Mouse (Mus musculus) E14TG2a.4 (cell line): Measurements from ENCODE around the gene Foxo6.
A peak's percentile ranks its signal among the peaks of the same experiment; 100 is the strongest.

Experiments
- H3K27me3 ChIP-seq: 2 replicates; pipeline ENCODE4 v1.6.1; 2014; ENCODE audit warnings: low read length, control low read depth; ENCODE audit not compliant: insufficient read depth
- H3K36me3 ChIP-seq: 2 replicates; pipeline ENCODE4 v1.6.1; 2014; ENCODE audit warnings: low read length, control low read depth; ENCODE audit not compliant: insufficient read depth
- H3K4me1 ChIP-seq: replicated peaks from 2 replicates; pipeline ENCODE4 v1.6.1; 2014; ENCODE audit warnings: low read depth, low read length, control low read depth
- H3K4me3 ChIP-seq: replicated peaks from 2 replicates; pipeline ENCODE4 v1.5.1; 2014; ENCODE audit warnings: mild to moderate bottlenecking, low read length
- H3K9me3 ChIP-seq: 2 replicates; pipeline ENCODE4 v1.6.1; 2014; ENCODE audit warnings: low read length, control low read depth
- CTCF ChIP-seq: conservative IDR thresholded peaks from 2 replicates; pipeline ENCODE4 v1.5.1; 2014; ENCODE audit warnings: low read length
- NANOG ChIP-seq: IDR thresholded peaks from 2 replicates; pipeline ENCODE4 v1.6.1; 2014; ENCODE audit warnings: borderline replicate concordance, low read length, mixed read lengths
- POU5F1 ChIP-seq: IDR thresholded peaks from 2 replicates; pipeline ENCODE4 v1.6.1; 2014; ENCODE audit warnings: low read length, borderline replicate concordance

Foxo6 gene

DNA sequence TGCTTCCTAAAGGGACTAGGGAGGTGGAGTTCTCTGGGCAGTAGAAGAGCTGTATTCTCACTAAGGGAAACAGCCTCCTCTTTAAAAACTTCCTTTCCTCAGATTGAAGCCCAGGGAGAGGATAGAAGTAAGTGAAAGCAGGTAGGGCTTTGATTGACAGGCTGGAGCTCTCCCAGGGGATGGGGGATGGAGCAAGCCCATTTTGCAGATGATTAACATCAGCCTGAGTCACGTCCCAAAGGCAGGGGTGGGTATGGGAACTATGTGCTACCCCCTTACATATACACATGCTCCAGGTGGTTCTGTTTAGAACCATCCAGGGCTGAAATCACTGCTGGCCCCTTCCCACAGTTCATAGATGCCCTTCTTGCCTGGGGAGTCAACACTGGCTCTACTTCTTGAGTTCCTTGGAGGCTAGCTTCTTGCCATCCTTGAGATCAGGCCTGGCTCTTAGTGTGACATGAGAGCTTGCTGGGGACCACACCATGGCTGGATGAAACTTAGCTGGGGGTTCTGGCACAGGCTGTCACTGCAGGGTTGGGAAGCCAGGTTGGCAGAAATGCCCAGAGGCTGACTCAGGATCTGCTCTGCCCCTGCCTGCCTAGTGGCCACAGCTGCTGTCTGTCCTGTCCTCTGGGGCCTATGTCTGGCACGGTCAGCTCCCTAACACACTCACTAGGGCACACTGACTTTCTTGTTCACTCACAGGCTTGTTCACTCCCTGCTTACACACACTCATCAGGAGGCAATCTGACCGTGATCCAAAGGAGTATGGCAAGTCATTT lies 2.2 kb upstream of the Foxo6 start:
- TF ChIP-seq POU5F1 (no peak), CTCF (no peak), NANOG (no peak)
- H3K4me3 ChIP-seq, result no peak overlapping the region

DNA sequence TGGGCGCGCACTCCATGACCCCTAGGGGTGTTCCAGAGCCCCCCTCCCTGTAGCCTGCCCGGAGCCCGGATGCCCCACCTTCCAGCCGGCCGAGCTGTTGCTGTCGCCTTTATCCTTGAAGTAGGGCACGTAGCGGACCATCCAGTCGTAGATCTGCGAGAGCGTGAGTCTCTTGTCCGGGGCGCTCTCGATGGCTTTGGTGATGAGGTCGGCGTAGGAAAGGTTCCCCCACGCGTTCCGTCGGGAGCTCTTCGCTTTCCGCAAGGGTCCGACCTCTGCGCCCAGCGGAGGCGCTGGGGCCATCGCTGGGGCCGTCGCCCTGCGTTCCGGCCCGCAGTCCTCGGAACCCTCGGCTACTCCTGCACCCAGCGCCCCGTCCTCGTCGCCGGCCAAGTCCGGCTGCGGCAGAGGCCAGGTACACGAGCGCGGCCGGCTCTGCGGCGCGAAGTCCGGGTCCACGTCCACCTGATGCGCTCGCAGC lies 348 bp downstream of the Foxo6 start:
- Histone ChIP-seq H3K9me3 (no peaks in the 10 kb centered on the region), H3K36me3 (no peaks in the 10 kb centered on the region), H3K4me1 (peaks cover 57% of the 10 kb centered on the region), H3K27me3 (peaks cover 70% of the 10 kb centered on the region), H3K4me3 (peak overlapping the region; percentile 89)
- TF ChIP-seq POU5F1, result no peak
- TF ChIP-seq CTCF, result no peak
- TF ChIP-seq NANOG, result no peak

More for the DNA sequence above, 2.2 kb upstream of the Foxo6 start:
- Histone ChIP-seq H3K36me3 (no peaks in the 10 kb centered on the region), H3K4me1 (peaks cover 36% of the 10 kb centered on the region), H3K27me3 (peaks cover 64% of the 10 kb centered on the region), H3K9me3 (no peaks in the 10 kb centered on the region)

DNA sequence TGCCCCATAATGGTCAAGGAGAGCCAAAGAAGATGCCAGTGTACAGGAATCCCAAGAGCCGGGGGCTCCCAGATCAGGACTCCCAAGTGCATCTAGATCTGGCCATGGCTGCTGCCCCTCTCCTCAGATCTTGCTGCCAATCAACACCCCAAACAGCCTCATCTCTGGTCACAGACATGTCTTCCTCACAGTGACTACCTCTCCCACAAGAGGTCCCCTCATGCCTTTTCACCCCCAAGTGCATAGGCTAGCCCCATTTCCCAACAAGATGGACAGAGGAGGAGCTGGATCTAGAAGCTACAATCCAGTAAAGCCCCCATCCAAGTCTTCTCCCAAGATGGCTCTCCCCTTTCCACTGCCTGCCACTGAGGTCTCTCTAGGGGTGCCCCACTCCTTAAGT lies 1.4 kb downstream of the Foxo6 start:
- TF ChIP-seq NANOG, result no peak
- no peak for TF ChIP-seq CTCF
- TF ChIP-seq POU5F1, result no peak
- Histone ChIP-seq H3K9me3 (no peaks in the 10 kb centered on the region), H3K27me3 (peaks cover 72% of the 10 kb centered on the region), H3K36me3 (no peaks in the 10 kb centered on the region), H3K4me1 (peaks cover 67% of the 10 kb centered on the region), H3K4me3 (no peak overlapping the region)

DNA sequence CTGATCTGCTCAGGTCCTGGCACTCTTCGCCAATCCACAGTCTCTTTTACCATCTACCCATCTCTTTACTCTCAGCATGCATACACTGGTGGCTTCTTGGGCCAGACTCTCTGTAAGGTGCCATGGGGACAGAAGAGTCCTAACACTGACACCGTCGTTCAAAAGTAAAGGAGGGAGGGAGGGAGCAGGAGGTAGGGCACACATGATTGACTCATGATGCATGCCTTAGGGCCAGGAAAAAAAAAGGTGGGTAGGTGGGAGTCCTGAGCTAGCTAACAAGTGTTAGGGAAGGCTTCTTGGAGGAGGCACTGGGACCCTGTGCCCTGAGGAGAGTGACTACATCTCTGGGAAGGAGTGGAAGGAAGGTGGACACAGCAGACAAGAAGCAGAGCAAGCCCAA lies 1.9 kb downstream of the Foxo6 start:
- H3K4me1 ChIP-seq, result peaks cover 67% of the 10 kb centered on the region
- no peak overlapping the region for H3K4me3 ChIP-seq
- H3K27me3 ChIP-seq, result peaks cover 72% of the 10 kb centered on the region
- no peak for TF ChIP-seq NANOG
- TF ChIP-seq POU5F1, result no peak
- TF ChIP-seq CTCF, result no peak
- no peaks in the 10 kb centered on the region for H3K36me3 ChIP-seq
- H3K9me3 ChIP-seq, result no peaks in the 10 kb centered on the region

DNA sequence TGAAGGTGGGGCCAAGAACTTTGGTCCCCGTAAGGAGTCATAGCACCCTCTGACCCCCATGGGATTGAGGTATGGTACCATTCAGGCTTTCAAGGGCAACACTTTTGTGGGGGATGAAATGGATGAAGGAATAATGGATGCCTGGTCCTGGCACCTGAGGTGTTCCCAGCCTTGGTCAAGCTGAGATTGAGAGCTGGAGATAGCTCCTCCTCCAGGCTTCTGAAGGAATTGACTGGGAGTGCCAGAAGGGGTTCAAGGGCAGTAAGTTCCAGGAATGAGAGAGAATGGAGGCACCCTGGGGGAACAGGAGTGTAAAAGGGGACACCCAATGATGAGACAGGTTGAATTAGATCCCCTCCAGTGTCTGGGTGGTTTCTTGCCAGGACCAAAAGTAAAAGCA lies 3.0 kb downstream of the Foxo6 start:
- Histone ChIP-seq H3K9me3 (no peaks in the 10 kb centered on the region), H3K36me3 (no peaks in the 10 kb centered on the region), H3K4me3 (no peak overlapping the region), H3K4me1 (peaks cover 70% of the 10 kb centered on the region), H3K27me3 (peaks cover 69% of the 10 kb centered on the region)
- TF ChIP-seq NANOG (no peak), CTCF (peak; percentile 38)

DNA sequence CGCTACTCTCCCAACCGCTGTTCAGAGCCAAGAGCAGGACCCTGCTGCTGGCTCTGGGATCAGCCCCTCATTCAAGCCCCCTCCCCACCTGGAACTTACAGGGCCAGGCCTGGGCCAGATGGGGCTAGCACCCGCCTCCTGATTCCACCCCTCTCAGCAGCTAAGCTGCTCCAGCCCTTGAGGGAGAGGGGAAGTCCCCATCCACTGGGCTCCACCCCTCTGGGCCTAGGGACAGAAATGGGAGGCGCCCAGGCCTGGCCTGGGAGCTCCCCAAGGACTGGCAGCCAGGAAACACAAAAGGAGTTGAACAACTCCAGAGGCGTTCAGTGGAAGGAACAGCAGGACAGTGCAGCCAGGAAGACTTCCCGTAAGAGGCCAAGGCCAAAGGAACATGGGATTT lies 4.0 kb downstream of the Foxo6 start:
- Histone ChIP-seq H3K36me3 (no peaks in the 10 kb centered on the region), H3K9me3 (no peaks in the 10 kb centered on the region), H3K4me1 (peaks cover 74% of the 10 kb centered on the region), H3K4me3 (peak overlapping the region; percentile 80), H3K27me3 (peaks cover 66% of the 10 kb centered on the region)
- TF ChIP-seq NANOG, result no peak
- TF ChIP-seq POU5F1, result no peak
- TF ChIP-seq CTCF, result no peak

DNA sequence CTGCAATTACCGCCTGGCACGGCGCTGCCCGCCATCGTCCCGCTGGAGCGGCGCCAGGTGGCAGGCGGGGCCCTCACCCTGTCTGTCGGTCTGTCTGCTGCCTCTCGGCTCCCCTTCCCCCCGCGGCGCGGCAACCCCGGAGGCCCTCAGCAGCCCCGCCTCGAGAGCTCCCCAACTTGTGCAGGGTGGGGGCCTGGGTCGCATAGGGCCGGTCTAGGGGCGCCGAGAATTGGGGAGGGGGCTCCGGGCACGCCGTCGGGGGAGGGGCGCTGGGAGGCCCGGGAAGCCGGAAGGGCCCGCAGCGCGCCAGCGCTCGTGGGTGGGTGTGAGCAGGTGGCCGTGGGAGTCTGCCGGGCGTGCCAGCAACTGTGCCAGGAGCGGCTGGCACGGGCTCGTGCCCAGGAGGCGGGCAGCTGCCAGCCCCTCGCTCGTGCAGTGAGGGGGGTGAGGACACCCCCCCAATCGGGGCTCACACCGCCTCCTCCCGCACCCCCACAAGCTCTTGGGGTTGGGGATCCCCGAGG lies 4.5 kb downstream of the Foxo6 start:
- no peak for TF ChIP-seq CTCF
- no peak for TF ChIP-seq POU5F1
- TF ChIP-seq NANOG, result no peak
- no peaks in the 10 kb centered on the region for H3K36me3 ChIP-seq

DNA sequence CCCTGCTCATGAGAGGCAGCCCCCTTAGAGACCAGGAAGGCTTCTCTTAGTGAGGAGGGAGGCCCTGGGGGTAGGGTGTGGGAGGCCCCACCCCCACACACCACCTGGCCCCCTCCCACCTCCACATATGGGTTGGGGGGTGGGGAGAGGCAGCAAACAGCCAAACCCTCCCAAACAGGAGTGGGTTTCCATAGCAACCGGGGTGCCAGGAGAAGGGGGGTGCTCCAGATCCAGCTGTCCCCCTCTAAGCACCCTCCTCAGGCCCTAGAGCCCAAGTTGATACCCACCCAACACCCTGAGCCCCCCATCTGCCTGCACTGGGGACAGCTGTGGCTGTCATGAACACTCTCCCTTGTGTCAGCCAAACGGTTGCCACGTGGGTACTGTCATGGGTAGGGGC lies 6.1 kb downstream of the Foxo6 start:
- Histone ChIP-seq H3K4me3 (no peak overlapping the region), H3K9me3 (no peaks in the 10 kb centered on the region), H3K27me3 (peaks cover 74% of the 10 kb centered on the region), H3K4me1 (peaks cover 84% of the 10 kb centered on the region), H3K36me3 (no peaks in the 10 kb centered on the region)
- TF ChIP-seq NANOG (no peak), CTCF (no peak), POU5F1 (no peak)

More for the DNA sequence above, 4.5 kb downstream of the Foxo6 start:
- Histone ChIP-seq H3K4me1 (peaks cover 75% of the 10 kb centered on the region), H3K9me3 (no peaks in the 10 kb centered on the region), H3K27me3 (peaks cover 70% of the 10 kb centered on the region), H3K4me3 (peak overlapping the region; percentile 80)

DNA sequence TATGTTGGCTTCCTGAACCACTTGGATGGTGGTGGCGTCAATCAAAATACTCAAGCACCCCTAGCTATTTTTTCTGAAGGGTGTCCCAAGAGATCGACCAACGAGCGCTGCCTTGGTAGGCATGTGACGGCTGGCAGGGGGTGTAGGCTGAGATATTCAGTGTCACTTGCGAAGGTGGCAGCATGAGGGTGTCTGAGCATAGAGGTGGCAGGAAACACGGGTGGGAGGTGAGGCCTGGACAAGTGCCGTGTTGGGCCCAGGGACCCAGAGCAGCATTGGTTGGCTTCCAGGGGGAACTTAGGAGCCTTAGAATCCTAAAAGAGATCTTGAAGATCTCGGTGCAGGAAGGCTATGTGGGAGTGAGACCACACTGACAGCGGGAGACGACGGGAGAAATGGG lies 6.7 kb downstream of the Foxo6 start:
- H3K27me3 ChIP-seq, result peaks cover 72% of the 10 kb centered on the region

More for the DNA sequence above, 6.7 kb downstream of the Foxo6 start:
- peaks cover 84% of the 10 kb centered on the region for H3K4me1 ChIP-seq
- no peaks in the 10 kb centered on the region for H3K36me3 ChIP-seq
- no peaks in the 10 kb centered on the region for H3K9me3 ChIP-seq
- TF ChIP-seq NANOG (no peak), CTCF (no peak), POU5F1 (no peak)
- H3K4me3 ChIP-seq, result no peak overlapping the region
